Mouse (Mus musculus) bone marrow, adult 2 months (tissue): ENCODE data around the gene Men1.

ENCODE experiments used
- CTCF ChIP-seq: fragments of 200-500 bp; IDR thresholded peaks from 2 replicates; pipeline ENCODE4 v1.5.1; 2011; ENCODE audit warnings: low read length, control low read depth; ENCODE audit not compliant: control insufficient read depth, insufficient read depth
- POLR2A ChIP-seq: fragments of 200-500 bp; IDR thresholded peaks from 2 replicates; pipeline ENCODE4 v1.6.1; 2011; ENCODE audit warnings: low read depth, mild to moderate bottlenecking, control low read depth, low read length, borderline replicate concordance; ENCODE audit not compliant: control insufficient read depth

GRCm38 (mm10) chr19:6286434-6287401 lies 48.1 kb upstream of the Men1 start:
- TF ChIP-seq CTCF = no peak
- no peak for TF ChIP-seq POLR2A
